Mouse (Mus musculus): ENCODE data around the gene Sphk2. TPM values are rescaled to one million over a fixed set of nuclear protein-coding genes. Genes with fewer than 3 reads are reported as not detected.

The Sphk2 gene
- total RNA-seq, 2 experiments from 2014 or later, result 30.5 to 31.4 TPM

- DNase-seq (ENCODE audit: low spot score in 2 of 2), result no peak
These were observed 7.3 kb upstream of the Sphk2 start for GRCm38 (mm10) chr7:45725151-45725550.

GRCm38 (mm10) chr7:45723781-45724180, 6.0 kb upstream of the Sphk2 start:
- no peak for DNase-seq (ENCODE audit: low spot score in 2 of 2)

GRCm38 (mm10) chr7:45723301-45723700, 5.5 kb upstream of the Sphk2 start:
- no peak for DNase-seq (ENCODE audit: low spot score in 2 of 2)

- no peak for DNase-seq (ENCODE audit: low spot score in 2 of 2)
These were observed 4.5 kb upstream of the Sphk2 start for GRCm38 (mm10) chr7:45722348-45722713.

GRCm38 (mm10) chr7:45721642-45722347, 4.0 kb upstream of the Sphk2 start:
- no peak for DNase-seq (ENCODE audit: low spot score in 2 of 2)

GRCm38 (mm10) chr7:45721234-45721571, 3.4 kb upstream of the Sphk2 start:
- no peak for DNase-seq (ENCODE audit: low spot score in 2 of 2)

- DNase-seq (ENCODE audit: low spot score in 2 of 2), result no peak
These were observed 2.8 kb upstream of the Sphk2 start, which contains the start of gene Fam83e for GRCm38 (mm10) chr7:45720413-45721233. TSS of gene Fam83e (plus strand) at chr7:45721212.

GRCm38 (mm10) chr7:45719738-45720412, 2.1 kb upstream of the Sphk2 start:
- no peak for DNase-seq (ENCODE audit: low spot score in 2 of 2)

GRCm38 (mm10) chr7:45719180-45719579, 1.4 kb upstream of the Sphk2 start:
- DNase-seq (ENCODE audit: low spot score in 2 of 2), result no peak

- DNase-seq (ENCODE audit: low spot score in 2 of 2), result no peak
These were observed 529 bp upstream of the Sphk2 start for GRCm38 (mm10) chr7:45718331-45718730.

GRCm38 (mm10) chr7:45716952-45717917, 567 bp downstream of the Sphk2 start:
- DNase-seq (ENCODE audit: low spot score in 2 of 2), result no peak

- DNase-seq (ENCODE audit: low spot score in 2 of 2), result no peak
These were observed 1.3 kb downstream of the Sphk2 start for GRCm38 (mm10) chr7:45716460-45716857.

- no peak for DNase-seq (ENCODE audit: low spot score in 2 of 2)
These were observed 1.9 kb downstream of the Sphk2 start for GRCm38 (mm10) chr7:45715741-45716459.

GRCm38 (mm10) chr7:45715090-45715708, 2.6 kb downstream of the Sphk2 start, which contains the start of gene Rpl18:
TSS of gene Rpl18 (plus strand) at chr7:45715457.
- DNase-seq (ENCODE audit: low spot score in 2 of 2), result peak; percentile 97 to 99

- DNase-seq (ENCODE audit: low spot score in 2 of 2), result no peak
These were observed 3.1 kb downstream of the Sphk2 start for GRCm38 (mm10) chr7:45714630-45715089.

GRCm38 (mm10) chr7:45713881-45714520, 3.8 kb downstream of the Sphk2 start:
- DNase-seq (ENCODE audit: low spot score in 2 of 2), result no peak

GRCm38 (mm10) chr7:45713396-45713795, 4.4 kb downstream of the Sphk2 start:
- no peak for DNase-seq (ENCODE audit: low spot score in 2 of 2)

GRCm38 (mm10) chr7:45712022-45712757, 5.6 kb downstream of the Sphk2 start:
- no peak for DNase-seq (ENCODE audit: low spot score in 2 of 2)

Measured in layer of hippocampus, postnatal 14 days (tissue).